Mouse (Mus musculus) leukemia stem cell, adult 10-12 weeks (primary cell): Measurements from ENCODE around the gene Hagh. TPM values are rescaled to one million over a fixed set of nuclear protein-coding genes. Genes with fewer than 3 reads are reported as not detected.

Source experiments
- polyA plus RNA-seq: library from polyadenylated mRNA; stranded (reverse); fragments of >175 nt; gene quantifications from 2 replicates; pipeline ENCODE4 v1.2.3, GENCODE M21; 2012; ENCODE audit warnings: low replicate concordance

Gene Hagh
- 39.1 and 51.7 TPM in 2 replicates for polyA plus RNA-seq

DNA sequence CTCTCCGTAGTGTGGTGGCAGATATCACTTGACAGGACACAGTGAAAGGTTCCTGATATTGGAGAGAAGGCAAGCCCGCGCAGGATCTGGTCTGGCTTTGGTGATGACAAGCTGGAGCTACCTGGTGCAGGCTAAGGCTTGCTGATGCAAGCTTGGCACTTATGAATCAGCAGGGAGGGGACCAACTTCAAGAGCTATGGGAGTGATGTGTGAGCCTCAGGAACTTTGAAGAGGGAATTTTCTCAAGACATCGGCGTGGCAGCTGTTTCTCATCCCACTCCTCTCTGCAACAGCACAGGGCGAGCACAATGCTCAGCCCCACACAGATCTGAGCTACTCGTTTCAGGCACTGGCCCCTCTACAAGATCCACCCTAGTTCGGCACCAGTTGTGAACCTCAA is at the start of gene Hagh:
Gene Hagh, plus strand, starts transcription at position 302 of the 400 bp plus-strand sequence.

DNA sequence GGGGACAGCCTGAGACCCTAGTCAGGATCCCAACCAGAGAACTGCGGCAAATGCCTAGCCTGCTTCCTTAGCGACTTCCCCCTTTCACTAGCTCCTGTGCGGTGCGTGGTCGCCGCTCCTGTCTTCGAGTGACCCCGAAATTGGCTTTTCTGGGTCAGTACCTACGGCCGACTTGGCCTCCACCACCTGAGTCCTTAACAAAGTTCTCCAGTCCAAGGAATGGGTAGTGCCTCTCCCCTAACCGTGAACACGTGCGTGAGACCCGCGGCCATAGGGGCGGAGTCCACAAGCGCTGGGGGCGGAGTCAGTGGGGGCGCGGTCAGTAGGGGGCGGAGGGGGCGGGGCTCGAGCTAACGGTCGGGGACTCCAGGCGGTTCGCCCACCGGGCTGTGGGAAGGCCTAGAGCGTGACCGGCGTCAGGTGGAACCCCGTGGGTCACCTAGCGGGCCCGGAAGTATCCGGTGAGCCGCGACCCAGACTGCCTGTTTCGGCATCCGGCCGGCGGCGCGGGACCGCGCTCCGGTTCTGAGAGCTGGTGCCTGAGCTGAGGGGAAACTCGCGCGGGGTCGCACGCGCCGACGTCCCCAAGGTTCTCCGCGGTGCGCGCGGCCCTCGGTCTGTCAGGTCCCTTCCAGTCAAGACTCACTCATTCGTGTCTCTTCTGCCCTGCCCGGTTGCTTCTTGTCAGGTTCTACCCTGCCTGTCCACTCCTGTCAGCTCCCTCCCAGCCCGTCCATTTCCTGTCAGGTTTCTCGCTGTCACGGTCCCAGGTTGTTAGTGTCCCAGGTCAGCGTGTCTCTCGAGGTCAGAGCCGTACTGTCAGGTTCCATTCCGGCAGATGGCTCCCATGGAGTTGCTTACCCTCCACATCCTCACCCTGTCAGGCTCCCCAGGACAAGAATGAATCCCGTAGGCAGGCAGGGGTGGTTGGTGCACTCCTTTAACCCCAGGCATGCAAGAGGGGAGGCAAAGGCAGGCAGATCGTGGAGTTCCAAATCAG is 35.7 kb upstream of the Hagh start, which contains the start of gene Meiob:
Gene Meiob, plus strand, starts transcription at position 338 of the 1,000 bp plus-strand sequence.

DNA sequence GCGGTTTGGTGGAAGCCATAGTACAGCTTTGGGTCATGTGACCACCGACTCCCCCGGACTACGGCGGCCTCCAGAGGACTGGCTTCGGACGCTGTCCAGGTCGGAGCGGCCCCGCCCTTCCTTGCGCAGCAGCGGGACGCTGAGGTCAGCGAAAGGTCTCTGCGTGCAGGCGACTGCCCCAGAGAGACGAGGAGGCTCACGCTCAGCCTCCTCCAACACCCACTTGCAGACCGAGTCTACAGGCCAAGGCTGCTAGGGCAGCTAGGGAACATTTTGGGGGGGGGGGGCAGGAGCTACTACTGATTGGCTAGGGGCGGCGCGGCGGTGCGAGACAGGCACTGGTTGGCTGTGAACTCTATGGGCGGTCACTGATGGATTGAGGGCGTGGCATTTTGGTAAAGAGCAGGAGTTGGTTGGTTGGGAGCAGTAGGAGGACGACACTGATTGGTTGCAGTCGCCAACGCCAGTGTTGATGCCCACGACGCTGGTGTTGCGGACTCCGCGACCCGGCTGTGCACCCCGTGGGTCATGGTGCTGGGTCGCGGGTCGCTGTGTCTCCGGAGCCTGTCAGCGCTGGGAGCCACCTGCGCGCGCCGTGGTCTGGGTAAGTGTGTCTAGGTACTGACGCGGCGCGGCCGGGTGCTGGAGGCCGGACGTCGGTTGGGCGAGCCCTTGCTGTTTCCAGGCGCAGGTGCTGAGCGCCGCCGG is 10.3 kb downstream of the Hagh start, which contains the start of gene Fahd1:
Gene Fahd1, minus strand, starts transcription at position 300 of the 708 bp plus-strand sequence.

DNA sequence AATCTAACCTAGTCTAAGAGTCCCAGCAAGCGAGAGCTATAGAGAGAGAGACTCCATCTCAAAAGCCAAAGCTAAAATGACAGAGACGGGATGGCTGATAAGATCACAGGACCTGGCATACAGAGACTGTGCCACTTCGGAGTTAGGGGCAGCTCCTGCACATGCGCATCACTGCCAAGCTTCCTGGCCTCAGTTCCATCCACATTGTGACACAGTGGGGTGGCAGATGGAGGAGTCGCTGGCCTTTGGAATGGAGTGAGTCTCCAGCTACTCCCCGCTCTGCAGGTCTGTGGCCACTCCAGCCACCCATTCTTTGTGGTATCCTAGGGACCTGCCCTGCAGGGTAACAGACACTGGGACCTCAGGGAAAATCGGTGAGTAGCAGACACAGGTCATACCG is 25.8 kb downstream of the Hagh start, which contains the start of gene Igfals:
Gene Igfals, plus strand, starts transcription at position 222 of the 400 bp plus-strand sequence.

DNA sequence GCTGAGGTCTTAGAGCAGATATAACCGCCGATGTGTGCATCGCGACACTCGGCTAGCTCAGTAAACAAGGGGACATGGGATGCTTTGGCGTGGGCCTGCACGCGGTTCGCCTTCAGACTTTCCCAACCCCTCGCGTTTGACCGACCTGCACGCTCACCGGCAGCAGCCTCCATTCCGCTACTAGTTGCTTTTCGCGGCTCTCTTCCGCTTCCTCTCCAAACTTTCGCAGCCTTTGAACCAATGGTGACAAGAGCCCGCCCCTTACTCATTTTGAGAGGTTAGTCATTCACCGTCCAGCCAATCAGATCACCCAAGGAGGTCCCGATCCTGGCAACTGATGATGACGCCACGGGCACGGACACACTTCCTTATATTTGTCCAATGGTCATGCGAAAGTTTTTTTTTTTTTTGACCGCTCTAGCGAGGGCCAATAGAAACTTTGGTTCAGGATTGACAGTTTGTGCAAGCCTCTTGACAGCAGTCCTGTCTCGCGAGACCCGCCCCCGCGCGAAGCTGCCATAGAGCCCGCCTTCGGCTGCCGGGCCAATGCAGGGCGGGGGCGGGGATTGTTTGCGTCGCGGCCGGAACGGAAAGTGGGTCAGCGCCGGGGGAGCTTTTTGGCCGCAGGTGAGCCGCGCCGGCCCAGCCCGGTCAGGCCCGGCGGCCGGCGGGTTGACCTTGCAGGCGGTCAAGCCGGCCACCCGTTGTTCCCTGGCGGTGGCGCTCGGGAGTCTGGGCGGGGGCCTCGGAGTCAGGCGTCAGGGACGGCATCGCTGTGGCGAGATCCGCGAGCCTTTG is 46.4 kb downstream of the Hagh start, which contains the start of the genes Nubp2 and Spsb3:
Gene Nubp2, minus strand, starts transcription at position 216 of the 798 bp plus-strand sequence.
Gene Spsb3, plus strand, starts transcription at position 510 of the 798 bp plus-strand sequence.

DNA sequence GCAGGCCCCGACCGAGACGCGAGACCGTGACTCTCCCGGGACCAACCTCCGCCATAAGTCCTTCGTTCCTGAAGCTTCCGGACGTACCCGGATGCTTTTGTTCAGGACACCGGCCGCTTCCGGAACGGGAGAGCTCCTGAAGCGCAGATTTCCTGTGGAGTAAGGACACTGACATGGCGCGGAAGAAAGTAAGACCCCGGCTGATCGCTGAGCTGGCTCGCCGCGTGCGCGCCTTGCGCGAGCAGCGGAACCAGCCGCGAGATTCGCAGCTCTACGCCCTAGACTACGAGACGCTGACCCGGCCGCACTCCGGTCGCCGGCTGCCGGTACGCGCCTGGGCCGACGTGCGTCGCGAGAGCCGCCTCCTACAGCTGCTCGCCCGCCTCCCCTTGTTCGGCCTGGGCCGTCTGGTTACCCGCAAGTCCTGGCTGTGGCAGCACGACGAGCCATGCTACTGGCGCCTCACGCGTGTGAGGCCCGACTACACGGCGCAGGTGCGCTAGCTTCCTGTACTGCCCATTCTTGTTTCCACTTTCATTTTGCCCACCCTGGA is 55.1 kb downstream of the Hagh start, which contains the start of the genes Eme2 and Mrps34:
Gene Eme2, minus strand, starts transcription at position 93 of the 553 bp plus-strand sequence.
Gene Mrps34, plus strand, starts transcription at position 122 of the 553 bp plus-strand sequence.

DNA sequence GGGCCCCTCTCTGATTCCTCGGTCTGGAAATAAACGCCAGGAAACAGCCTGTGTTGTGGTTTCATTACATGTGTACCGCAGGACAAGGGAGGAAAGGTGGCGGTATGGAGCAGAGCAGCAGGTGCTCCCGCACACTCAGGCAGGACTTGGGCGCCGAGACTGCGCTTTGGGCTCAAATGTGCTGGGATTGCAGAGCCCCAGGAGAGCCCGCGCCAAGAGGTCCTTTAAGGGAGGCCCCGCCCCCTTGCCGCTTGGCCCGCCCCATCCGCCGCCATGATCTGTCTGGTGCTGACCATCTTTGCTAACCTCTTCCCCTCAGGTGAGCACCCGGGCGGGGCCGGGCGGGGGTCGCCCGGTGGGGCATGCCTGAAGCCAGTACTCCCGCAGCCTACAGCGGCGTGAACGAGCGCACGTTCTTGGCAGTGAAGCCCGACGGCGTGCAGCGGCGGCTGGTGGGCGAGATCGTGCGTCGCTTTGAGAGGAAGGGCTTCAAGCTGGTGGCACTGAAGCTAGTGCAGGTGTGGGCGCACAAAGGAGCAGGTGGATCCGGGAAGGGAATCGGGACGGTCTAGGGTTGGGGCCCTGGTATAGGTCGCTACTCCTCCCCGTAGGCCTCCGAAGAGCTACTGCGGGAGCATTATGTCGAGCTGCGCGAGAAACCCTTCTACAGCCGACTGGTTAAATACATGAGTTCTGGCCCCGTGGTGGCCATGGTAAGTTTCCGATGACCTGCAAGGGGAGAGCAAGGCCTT is 56.5 kb downstream of the Hagh start, which contains the start of gene Nme3:
Gene Nme3, plus strand, starts transcription at position 260 of the 752 bp plus-strand sequence.

Other genes starting within 250 kb of the Hagh start
- 37.0 and 60.0 TPM in 2 replicates for gene Tsc2, start 207.5 kb upstream of the Hagh start, polyA plus RNA-seq
- 4.3 and 4.4 TPM in 2 replicates for gene Nthl1, start 207.5 kb upstream of the Hagh start, polyA plus RNA-seq
- 2.0 and 5.8 TPM in 2 replicates for gene Slc9a3r2, start 189.8 kb upstream of the Hagh start, polyA plus RNA-seq
- gene Npw, start 181.7 kb upstream of the Hagh start, polyA plus RNA-seq: 1.1 and 4.6 TPM in 2 replicates
- 144 and 147 TPM in 2 replicates for gene Zfp598, start 170.5 kb upstream of the Hagh start, polyA plus RNA-seq
- 0.56 and 0.62 TPM in 2 replicates for gene Syngr3, start 150.2 kb upstream of the Hagh start, polyA plus RNA-seq
- 134 TPM in 2 replicates for gene Gfer, start 144.0 kb upstream of the Hagh start, polyA plus RNA-seq
- gene Noxo1, start 143.9 kb upstream of the Hagh start, polyA plus RNA-seq: 0.69 and 1.8 TPM in 2 replicates
- 20.7 and 32.9 TPM in 2 replicates for gene Tbl3, start 132.5 kb upstream of the Hagh start, polyA plus RNA-seq
- gene Rnf151, start 122.1 kb upstream of the Hagh start, polyA plus RNA-seq: 0.42 and 0.46 TPM in 2 replicates
- 69.0 and 456 TPM in 2 replicates for gene Rps2, start 122.0 kb upstream of the Hagh start, polyA plus RNA-seq
- 350 and 503 TPM in 2 replicates for gene Ndufb10, start 115.7 kb upstream of the Hagh start, polyA plus RNA-seq
- not detected in 2 replicates for gene Rpl3l, start 112.3 kb upstream of the Hagh start, polyA plus RNA-seq
- 9.9 and 15.7 TPM in 2 replicates for gene Msrb1, start 103.5 kb upstream of the Hagh start, polyA plus RNA-seq
- gene Hs3st6, start 87.2 kb upstream of the Hagh start, polyA plus RNA-seq: not detected in 2 replicates
- not detected in 2 replicates for gene Meiob, start 35.9 kb upstream of the Hagh start, polyA plus RNA-seq
- 6.2 and 6.5 TPM in 2 replicates for gene Fahd1, start 10.2 kb downstream of the Hagh start, polyA plus RNA-seq
- 0.14 TPM in 1 of 2 replicates, not detected in the other for gene Igfals, start 25.9 kb downstream of the Hagh start, polyA plus RNA-seq
- gene Nubp2, start 46.2 kb downstream of the Hagh start, polyA plus RNA-seq: 10.5 and 114 TPM in 2 replicates
- gene Spsb3, start 46.5 kb downstream of the Hagh start, polyA plus RNA-seq: 21.6 and 45.5 TPM in 2 replicates
- gene Eme2, start 54.9 kb downstream of the Hagh start, polyA plus RNA-seq: 31.8 and 37.9 TPM in 2 replicates
- gene Mrps34, start 55.0 kb downstream of the Hagh start, polyA plus RNA-seq: 81.1 and 115 TPM in 2 replicates
- 16.0 and 19.6 TPM in 2 replicates for gene Nme3, start 56.4 kb downstream of the Hagh start, polyA plus RNA-seq
- gene Mapk8ip3, start 96.8 kb downstream of the Hagh start, polyA plus RNA-seq: 38.3 and 49.4 TPM in 2 replicates
- gene Jpt2, start 120.5 kb downstream of the Hagh start, polyA plus RNA-seq: 9.1 and 11.1 TPM in 2 replicates
- 21.8 and 31.3 TPM in 2 replicates for gene Cramp1l, start 175.6 kb downstream of the Hagh start, polyA plus RNA-seq
- gene Ift140, start 175.9 kb downstream of the Hagh start, polyA plus RNA-seq: 6.6 and 11.9 TPM in 2 replicates
- 0.61 and 0.64 TPM in 2 replicates for gene Tmem204, start 243.4 kb downstream of the Hagh start, polyA plus RNA-seq